Mouse (Mus musculus) thymus, adult 2 months (tissue): ENCODE results near the gene Irf2. TPM values are rescaled to one million over a fixed set of nuclear protein-coding genes. Genes with fewer than 3 reads are reported as not detected.
A peak's percentile ranks its signal among the peaks of the same experiment; 100 is the strongest.

Experiments
- DNase-seq: peaks from one replicate; pipeline ENCODE4 v3.0.0; 2021
- H3K27ac ChIP-seq: fragments of 200-500 bp; 2 replicates; pipeline ENCODE4 v1.5.1; 2012; ENCODE audit warnings: low read length, control low read depth; ENCODE audit not compliant: control insufficient read depth, insufficient read depth
- H3K27me3 ChIP-seq: fragments of 200-500 bp; 2 replicates; pipeline ENCODE4 v1.6.1; 2012; ENCODE audit warnings: mild to moderate bottlenecking, low read length, moderate library complexity, mixed read lengths; ENCODE audit not compliant: control insufficient read depth, insufficient read depth
- H3K36me3 ChIP-seq: fragments of 200-500 bp; 2 replicates; pipeline ENCODE4 v1.6.1; 2012; ENCODE audit warnings: mild to moderate bottlenecking, low read length, moderate library complexity; ENCODE audit not compliant: control insufficient read depth, insufficient read depth
- H3K4me1 ChIP-seq: fragments of 200-500 bp; replicated peaks from 2 replicates; pipeline ENCODE4 v1.6.1; 2012; ENCODE audit warnings: low read length; ENCODE audit not compliant: control insufficient read depth, insufficient read depth
- H3K4me3 ChIP-seq: fragments of 200-500 bp; 2 replicates; pipeline ENCODE4 v1.5.1; 2012; ENCODE audit warnings: mild to moderate bottlenecking, low read length, control low read depth, moderate library complexity; ENCODE audit not compliant: control insufficient read depth, insufficient read depth
- CTCF ChIP-seq: fragments of 200-500 bp; IDR thresholded peaks from 2 replicates; pipeline ENCODE4 v1.5.1; 2012; ENCODE audit warnings: mild to moderate bottlenecking, control low read depth, low read length, moderate library complexity, borderline replicate concordance; ENCODE audit not compliant: control insufficient read depth, poor library complexity, insufficient read depth; ENCODE audit errors: extremely low read depth
- POLR2A ChIP-seq: fragments of 200-500 bp; IDR thresholded peaks from 2 replicates; pipeline ENCODE4 v1.6.1; 2012; ENCODE audit warnings: mild to moderate bottlenecking, low read length, control low read depth, moderate library complexity; ENCODE audit not compliant: control insufficient read depth, poor library complexity, insufficient read depth; ENCODE audit errors: extremely low read depth
- WGBS: fragments of 180-500 bp; shearing (Covaris S2); methylation state at CpG from one replicate; pipeline ENCODE4 v1.1.7; 2018; 5-methylcytosine and 5-hydroxymethylcytosine counted together
- polyA plus RNA-seq: library from polyadenylated mRNA; depleted of rRNA; stranded (reverse); fragments of >200 nt; gene quantifications from 2 replicates; pipeline ENCODE4 v1.2.3, GENCODE M21; 2012

The Irf2 gene
- polyA plus RNA-seq, 1 experiment, result 29.8 TPM

DNA sequence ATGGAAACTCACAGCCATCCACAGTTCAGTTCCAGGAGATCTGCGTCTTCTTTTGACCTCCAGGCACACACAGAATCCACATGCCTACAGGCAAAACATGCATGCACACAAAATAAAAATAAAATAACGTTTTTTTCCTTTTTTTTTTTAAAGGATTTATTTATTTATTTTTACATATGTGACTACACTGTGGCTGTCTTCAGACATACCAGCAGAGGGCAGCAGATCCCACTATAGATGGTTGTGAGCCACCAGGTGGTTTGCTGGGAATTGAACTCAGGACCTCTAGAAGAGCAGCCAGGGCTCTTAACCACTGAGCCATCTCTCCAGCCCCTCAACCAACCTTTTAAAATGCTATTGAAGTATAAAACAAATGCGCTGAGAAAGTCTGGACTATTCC is 3.3 kb upstream of the Irf2 start:
- no peak for TF ChIP-seq CTCF
- TF ChIP-seq POLR2A, result no peak
- no peaks in the 10 kb centered on the region for H3K27me3 ChIP-seq
- H3K36me3 ChIP-seq, result no peaks in the 10 kb centered on the region
- H3K4me3 ChIP-seq, result no peak overlapping the region
- peaks cover 6% of the 10 kb centered on the region for H3K4me1 ChIP-seq
- 93% methylated on average over 3 of the region's 3 CpGs for WGBS
- DNase-seq, result no peak
- H3K27ac ChIP-seq, result no peak overlapping the region

DNA sequence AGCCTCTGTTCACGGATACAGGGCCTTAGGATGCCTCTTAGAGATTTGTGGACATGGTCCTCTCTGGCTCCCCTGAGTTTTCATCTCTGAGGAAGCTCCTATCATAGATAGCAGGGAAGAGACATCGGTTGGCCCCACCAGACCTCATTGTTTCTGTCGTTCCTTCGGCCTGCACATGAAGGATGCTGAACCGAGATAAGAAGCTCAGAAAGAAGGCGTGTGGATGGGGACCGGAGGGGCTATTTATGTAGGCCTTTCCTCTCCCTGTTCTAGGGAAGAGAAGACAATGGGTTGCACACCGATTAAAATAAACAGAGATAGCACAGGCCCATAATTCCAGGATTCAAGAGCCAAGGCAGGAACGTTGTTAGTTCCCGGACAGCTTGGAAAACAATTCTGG is 2.1 kb upstream of the Irf2 start:
- no peak overlapping the region for H3K27ac ChIP-seq
- TF ChIP-seq CTCF, result no peak
- no peak for TF ChIP-seq POLR2A
- 97% methylated on average over 10 of the region's 10 CpGs for WGBS

DNA sequence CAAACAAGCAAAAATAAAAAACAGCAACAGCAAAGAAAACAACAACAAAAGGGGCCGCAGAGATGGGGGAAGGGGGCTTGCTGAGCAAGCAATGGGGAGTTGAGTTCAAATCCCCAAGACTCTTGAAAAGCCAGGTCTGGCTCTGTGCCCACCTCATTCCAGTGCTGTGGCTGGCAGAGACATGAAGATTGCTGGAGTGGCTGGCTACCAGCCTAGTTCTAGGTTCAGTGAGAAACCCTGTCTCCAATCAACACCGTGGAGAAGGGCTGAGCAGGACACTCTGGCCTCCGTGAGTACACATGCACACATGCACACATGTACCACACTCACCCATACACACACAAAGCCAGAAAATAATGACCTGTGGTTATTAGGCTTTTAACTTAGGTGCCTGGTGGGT is 1.6 kb upstream of the Irf2 start:
- WGBS, result 65% methylated on average over 3 of the region's 3 CpGs
- Histone ChIP-seq H3K27me3 (no peaks in the 10 kb centered on the region), H3K4me1 (peaks cover 8% of the 10 kb centered on the region), H3K36me3 (no peaks in the 10 kb centered on the region), H3K27ac (no peak overlapping the region), H3K4me3 (no peak overlapping the region)
- no peak for DNase-seq
- TF ChIP-seq POLR2A (no peak), CTCF (no peak)

More for the DNA sequence above, 2.1 kb upstream of the Irf2 start:
- Histone ChIP-seq H3K27me3 (no peaks in the 10 kb centered on the region), H3K4me1 (peaks cover 8% of the 10 kb centered on the region), H3K4me3 (no peak overlapping the region), H3K36me3 (no peaks in the 10 kb centered on the region)
- DNase-seq, result no peak

DNA sequence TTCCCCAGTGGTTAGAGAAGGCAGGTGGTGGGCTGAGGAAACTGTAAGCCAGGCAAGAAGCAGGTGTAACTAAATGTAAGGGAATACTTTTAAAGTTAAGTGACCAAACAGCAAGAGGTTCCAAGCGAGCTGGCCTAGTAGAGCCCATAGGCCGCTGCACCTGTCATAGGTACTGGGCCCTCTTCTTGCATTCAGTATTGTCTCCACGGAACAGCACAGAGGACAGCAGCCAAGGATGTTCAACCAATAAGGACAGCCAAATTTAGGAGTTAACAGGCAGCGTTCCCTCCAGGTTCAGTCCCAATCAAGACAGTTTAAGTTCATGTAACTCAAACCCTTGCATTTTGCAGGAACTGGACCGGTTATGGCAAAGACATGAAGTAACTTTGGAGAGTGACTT is 931 bp upstream of the Irf2 start:
- DNase-seq, result no peak
- WGBS, result 16% methylated on average over 5 of the region's 5 CpGs

DNA sequence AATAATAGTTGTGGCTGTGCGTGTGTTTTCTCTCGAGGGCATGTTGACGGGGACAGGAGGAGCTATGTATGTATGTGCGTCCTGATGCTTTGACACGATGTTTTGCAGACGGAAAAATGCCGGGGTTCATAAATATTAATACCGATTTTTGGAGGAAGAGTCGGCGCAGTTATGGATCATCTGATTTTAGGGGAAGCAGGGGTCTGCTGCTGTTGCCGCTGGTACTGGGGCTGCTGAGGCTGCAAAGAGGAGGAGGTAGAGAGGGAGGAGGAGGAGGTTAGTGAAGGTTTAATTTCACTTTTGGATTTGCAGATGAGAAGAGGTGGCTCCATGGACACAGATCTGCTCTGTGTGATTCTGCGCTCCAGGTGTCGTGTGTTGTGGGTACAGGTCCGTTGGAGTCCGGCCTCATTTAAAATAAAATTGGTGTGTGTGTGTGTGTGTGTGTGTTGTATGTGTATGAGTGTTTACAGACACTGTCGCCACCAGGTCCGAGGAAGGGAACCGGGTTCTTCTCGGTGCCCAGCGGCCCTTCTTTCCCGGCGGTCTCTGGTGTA is 502 bp downstream of the Irf2 start:
- TF ChIP-seq CTCF, result 0 out of 2 replicates have a peak, but pooled peaks have one; percentile 10
- no peak for TF ChIP-seq POLR2A
- WGBS, result 0% methylated on average over 22 of the region's 22 CpGs
- Histone ChIP-seq H3K4me3 (peak overlapping the region; percentile 89), H3K27ac (peak overlapping the region; percentile 97), H3K4me1 (peaks cover 8% of the 10 kb centered on the region), H3K36me3 (no peaks in the 10 kb centered on the region), H3K27me3 (no peaks in the 10 kb centered on the region)
- DNase-seq, result peak; percentile 45

More for the DNA sequence above, 931 bp upstream of the Irf2 start:
- H3K27me3 ChIP-seq, result no peaks in the 10 kb centered on the region
- peaks cover 8% of the 10 kb centered on the region for H3K4me1 ChIP-seq
- H3K36me3 ChIP-seq, result no peaks in the 10 kb centered on the region
- TF ChIP-seq POLR2A, result no peak
- TF ChIP-seq CTCF, result no peak
- peak overlapping the region; percentile 34; the same call in 1 of the 2 replicates for H3K4me3 ChIP-seq
- peak overlapping the region; percentile 96; the same call in 1 of the 2 replicates for H3K27ac ChIP-seq

DNA sequence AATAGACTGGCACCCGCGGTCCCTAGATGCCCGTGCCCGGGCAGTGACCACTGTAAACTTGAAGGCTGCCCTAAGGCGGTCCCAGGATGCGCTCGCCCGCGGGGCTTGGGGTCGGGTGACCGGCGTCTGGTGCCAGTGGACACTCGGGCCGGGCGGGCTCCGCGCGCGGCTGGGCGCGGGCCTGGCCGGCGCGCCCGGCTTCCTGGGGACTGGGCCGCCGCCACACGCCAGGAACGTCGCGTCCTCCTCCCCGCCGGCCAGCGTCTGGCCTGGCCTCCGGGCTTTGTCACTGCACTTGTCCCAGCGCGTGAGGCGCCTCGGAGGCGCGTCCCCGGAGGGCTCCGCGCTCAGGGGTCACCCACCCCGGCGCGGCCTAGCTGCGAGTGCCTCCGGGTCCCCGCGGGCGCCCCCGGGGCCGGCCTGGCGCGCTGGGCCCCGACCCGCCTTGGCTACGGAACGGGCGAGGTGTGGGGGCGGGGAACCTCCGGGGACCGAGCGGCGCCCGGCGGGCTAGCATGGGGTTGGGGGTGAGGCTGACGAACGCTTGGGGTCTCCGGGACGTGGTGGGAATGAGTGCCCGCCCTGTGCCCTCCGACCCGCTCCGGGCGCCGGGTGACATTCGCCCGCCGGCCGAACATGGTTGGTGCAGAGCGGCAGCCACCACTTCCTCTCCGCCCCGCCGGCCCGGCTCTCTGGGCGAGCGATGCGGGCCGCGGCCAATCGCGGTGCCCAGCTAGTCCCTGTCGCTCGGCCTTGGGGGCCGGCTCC is 1.2 kb downstream of the Irf2 start:
- no peaks in the 10 kb centered on the region for H3K36me3 ChIP-seq
- peak; percentile 62 for DNase-seq
- peaks cover 8% of the 10 kb centered on the region for H3K4me1 ChIP-seq
- H3K27ac ChIP-seq, result peak overlapping the region; percentile 97
- TF ChIP-seq POLR2A, result no peak
- peak overlapping the region; percentile 89 for H3K4me3 ChIP-seq
- WGBS, result under 1% methylated on average over 96 of the region's 97 CpGs
- no peaks in the 10 kb centered on the region for H3K27me3 ChIP-seq
